Mouse (Mus musculus): Measurements from ENCODE around the gene Dpy19l3. TPM values are rescaled to one million over a fixed set of nuclear protein-coding genes. Genes with fewer than 3 reads are reported as not detected.

The Dpy19l3 gene
- total RNA-seq, 4 experiments from 2014 or later = 2.7 to 3.5 (median 2.9) TPM

- DNase-seq (ENCODE audit: low spot score) = no peak
Observed at GRCm38 (mm10) chr7:35750873-35751272, 3.4 kb downstream of the Dpy19l3 start.

GRCm38 (mm10) chr7:35747397-35747964, 6.8 kb downstream of the Dpy19l3 start:
- DNase-seq (ENCODE audit: low spot score) = no peak

- DNase-seq (ENCODE audit: low spot score) = no peak
Observed at GRCm38 (mm10) chr7:35746686-35747396, 7.4 kb downstream of the Dpy19l3 start.

- DNase-seq (ENCODE audit: low spot score) = no peak
Observed at GRCm38 (mm10) chr7:35745281-35745702, 9.0 kb downstream of the Dpy19l3 start.

GRCm38 (mm10) chr7:35744771-35745170, 9.5 kb downstream of the Dpy19l3 start:
- no peak for DNase-seq (ENCODE audit: low spot score)

GRCm38 (mm10) chr7:35742310-35742709, 11.9 kb downstream of the Dpy19l3 start:
- no peak for DNase-seq (ENCODE audit: low spot score)

GRCm38 (mm10) chr7:35741858-35742257, 12.4 kb downstream of the Dpy19l3 start:
- no peak for DNase-seq (ENCODE audit: low spot score)

- DNase-seq (ENCODE audit: low spot score) = no peak
Observed at GRCm38 (mm10) chr7:35740489-35741230, 13.6 kb downstream of the Dpy19l3 start.

- DNase-seq (ENCODE audit: low spot score) = no peak
Observed at GRCm38 (mm10) chr7:35738871-35739270, 15.4 kb downstream of the Dpy19l3 start.

- no peak for DNase-seq (ENCODE audit: low spot score)
Observed at GRCm38 (mm10) chr7:35733313-35734050, 20.8 kb downstream of the Dpy19l3 start.

GRCm38 (mm10) chr7:35732585-35733059, 21.6 kb downstream of the Dpy19l3 start:
- DNase-seq (ENCODE audit: low spot score) = no peak

GRCm38 (mm10) chr7:35729621-35730031, 24.6 kb downstream of the Dpy19l3 start:
- DNase-seq (ENCODE audit: low spot score) = peak; percentile 47

GRCm38 (mm10) chr7:35728376-35728775, 25.9 kb downstream of the Dpy19l3 start:
- no peak for DNase-seq (ENCODE audit: low spot score)

GRCm38 (mm10) chr7:35723035-35723434, 31.2 kb downstream of the Dpy19l3 start:
- no peak for DNase-seq (ENCODE audit: low spot score)

- no peak for DNase-seq (ENCODE audit: low spot score)
Observed at GRCm38 (mm10) chr7:35718421-35719178, 35.7 kb downstream of the Dpy19l3 start.

GRCm38 (mm10) chr7:35710366-35710765, 43.9 kb downstream of the Dpy19l3 start:
- DNase-seq (ENCODE audit: low spot score) = no peak

- no peak for DNase-seq (ENCODE audit: low spot score)
Observed at GRCm38 (mm10) chr7:35708101-35708500, 46.2 kb downstream of the Dpy19l3 start.

- DNase-seq (ENCODE audit: low spot score) = no peak
Observed at GRCm38 (mm10) chr7:35699005-35699404, 55.2 kb downstream of the Dpy19l3 start.

GRCm38 (mm10) chr7:35698073-35698472, 56.2 kb downstream of the Dpy19l3 start:
- DNase-seq (ENCODE audit: low spot score) = no peak

GRCm38 (mm10) chr7:35692641-35693040, 61.6 kb downstream of the Dpy19l3 start:
- DNase-seq (ENCODE audit: low spot score) = no peak

GRCm38 (mm10) chr7:35692117-35692516, 62.1 kb downstream of the Dpy19l3 start:
- no peak for DNase-seq (ENCODE audit: low spot score)
